In the genomic region with DNA sequence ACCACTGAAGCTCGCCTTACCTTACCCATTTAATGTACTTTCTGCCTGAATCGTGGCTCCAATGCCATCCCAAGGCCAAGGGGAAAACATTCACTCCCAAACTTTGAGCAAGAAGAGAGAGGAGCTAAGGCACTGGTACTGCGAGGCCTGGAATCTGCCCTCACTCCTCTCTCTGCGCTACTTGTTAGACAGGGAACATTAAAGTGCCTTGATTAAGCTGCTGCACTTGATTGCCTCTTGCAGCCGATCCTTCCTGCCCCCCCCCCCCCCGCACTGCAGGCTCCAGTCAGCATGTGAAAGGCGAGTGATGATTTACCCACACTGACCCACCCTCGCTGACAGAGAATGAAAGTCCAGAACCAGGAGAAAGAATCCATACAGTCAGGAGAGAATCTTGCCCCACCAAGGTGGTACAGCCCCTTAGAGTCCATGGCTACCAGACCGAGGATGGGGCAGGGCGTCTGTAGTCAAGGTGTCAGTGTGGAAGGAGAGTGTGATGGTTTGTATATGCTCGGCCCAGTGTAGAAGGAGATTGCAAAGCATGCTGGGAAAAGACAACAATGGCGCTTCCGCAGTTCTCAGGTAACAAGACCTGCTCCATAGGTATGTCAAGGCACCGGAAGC, we compare ENCODE assay signal across 28 mouse cellular contexts.
DNase-seq lines count a peak whose midpoint lies in the region; ATAC-seq and TF ChIP-seq lines count a peak whose summit lies in the region.
"Had no signal": no experiment of that assay in that cellular context is flagged by ENCODE, and none has a peak within 500 bp of the region (broad histone marks: within the 10 kb centered on the region; RNA-seq: fewer than 3 reads in every experiment).

No protein-coding gene starts in this region.

- H3K27ac ChIP-seq in kidney, embryonic 14.5 days (ENCODE audit: low read depth, low read length), result no peak overlapping the region
- no peak overlapping the region for H3K27ac ChIP-seq in kidney, postnatal 0 days
- no peak overlapping the region for H3K27ac ChIP-seq in stomach, embryonic 14.5 days (ENCODE audit: low read length)
- no peak overlapping the region for H3K27ac ChIP-seq in stomach, postnatal 0 days (replicated peaks)
- H3K27ac ChIP-seq: embryonic facial prominence, embryonic 12.5 days; embryonic facial prominence, embryonic 15.5 days; heart, adult 2 months; heart, embryonic 10.5 days; heart, embryonic 13.5 days; hindbrain, embryonic 12.5 days; hindbrain, embryonic 15.5 days had no signal

- peaks cover 2% of the 10 kb centered on the region; the same call in 1 of the 2 replicates for H3K4me1 ChIP-seq in kidney, embryonic 14.5 days (ENCODE audit: control insufficient read depth, insufficient read depth, low read length)
- H3K4me1 ChIP-seq in kidney, postnatal 0 days (replicated peaks; ENCODE audit: insufficient read depth, low read length), result no peaks in the 10 kb centered on the region; the same call in 1 of the 2 replicates
- H3K4me1 ChIP-seq in stomach, embryonic 14.5 days (ENCODE audit: control insufficient read depth, insufficient read depth, low read length), result no peaks in the 10 kb centered on the region
- no peaks in the 10 kb centered on the region for H3K4me1 ChIP-seq in stomach, postnatal 0 days (replicated peaks; ENCODE audit: control insufficient read depth, insufficient read depth)
- H3K4me1 ChIP-seq: embryonic facial prominence, embryonic 12.5 days; embryonic facial prominence, embryonic 15.5 days; heart, embryonic 13.5 days; hindbrain, embryonic 12.5 days; hindbrain, embryonic 15.5 days had no signal

- no peak for TF ChIP-seq EP300 in stomach, postnatal 0 days (optimal IDR thresholded peaks at IDR 0.05)

- H3K4me2 ChIP-seq in kidney, embryonic 14.5 days (replicated peaks; ENCODE audit: low read depth, low read length), result no peak overlapping the region
- no peak overlapping the region for H3K4me2 ChIP-seq in kidney, postnatal 0 days (ENCODE audit: low read length)
- no peak overlapping the region for H3K4me2 ChIP-seq in stomach, embryonic 14.5 days (replicated peaks; ENCODE audit: low read depth, low read length)
- no peak overlapping the region for H3K4me2 ChIP-seq in stomach, postnatal 0 days (replicated peaks; ENCODE audit: low read depth)
- H3K4me2 ChIP-seq: embryonic facial prominence, embryonic 12.5 days; embryonic facial prominence, embryonic 15.5 days; heart, embryonic 13.5 days; hindbrain, embryonic 12.5 days; hindbrain, embryonic 15.5 days had no signal

- no peaks in the 10 kb centered on the region for H3K36me3 ChIP-seq in kidney, embryonic 14.5 days (ENCODE audit: control insufficient read depth, insufficient read depth, low read length)
- H3K36me3 ChIP-seq in kidney, postnatal 0 days (ENCODE audit: insufficient read depth, low read length), result no peaks in the 10 kb centered on the region
- H3K36me3 ChIP-seq in stomach, embryonic 14.5 days (ENCODE audit: control insufficient read depth, insufficient read depth, low read length), result no peaks in the 10 kb centered on the region
- no peaks in the 10 kb centered on the region for H3K36me3 ChIP-seq in stomach, postnatal 0 days (ENCODE audit: control insufficient read depth, insufficient read depth, low read length)
- H3K36me3 ChIP-seq: embryonic facial prominence, embryonic 12.5 days; embryonic facial prominence, embryonic 15.5 days; G1E; heart, embryonic 10.5 days; heart, embryonic 13.5 days; hindbrain, embryonic 12.5 days; hindbrain, embryonic 15.5 days had no signal

- no peak overlapping the region for H3K4me3 ChIP-seq in kidney, embryonic 14.5 days (ENCODE audit: low read length)
- H3K4me3 ChIP-seq in kidney, postnatal 0 days (replicated peaks; ENCODE audit: low read depth, low read length), result no peak overlapping the region
- H3K4me3 ChIP-seq in stomach, embryonic 14.5 days (ENCODE audit: low read depth, low read length), result no peak overlapping the region
- H3K4me3 ChIP-seq in stomach, postnatal 0 days (ENCODE audit: low read depth, low read length), result no peak overlapping the region
- H3K4me3 ChIP-seq: embryonic facial prominence, embryonic 12.5 days; embryonic facial prominence, embryonic 15.5 days; heart, adult 2 months; heart, embryonic 10.5 days; heart, embryonic 13.5 days; hindbrain, embryonic 12.5 days; hindbrain, embryonic 15.5 days had no signal

- H3K27me3 ChIP-seq in kidney, embryonic 14.5 days (ENCODE audit: control insufficient read depth, insufficient read depth, low read length), result no peaks in the 10 kb centered on the region
- H3K27me3 ChIP-seq in kidney, postnatal 0 days (ENCODE audit: insufficient read depth, low read length), result no peaks in the 10 kb centered on the region
- H3K27me3 ChIP-seq in stomach, embryonic 14.5 days (ENCODE audit: control insufficient read depth, insufficient read depth, low read length), result no peaks in the 10 kb centered on the region
- H3K27me3 ChIP-seq in stomach, postnatal 0 days (ENCODE audit: control insufficient read depth, insufficient read depth, low read length), result no peaks in the 10 kb centered on the region
- H3K27me3 ChIP-seq: CH12.LX; embryonic facial prominence, embryonic 12.5 days; embryonic facial prominence, embryonic 15.5 days; heart, embryonic 13.5 days; hindbrain, embryonic 12.5 days; hindbrain, embryonic 15.5 days; Patski had no signal

- WGBS in kidney, embryonic 14.5 days, result 41% methylated on average over 14 of the region's 14 CpGs
- 43% methylated on average over 14 of the region's 14 CpGs for WGBS in kidney, postnatal 0 days
- WGBS in stomach, embryonic 14.5 days, result 74% methylated on average over 14 of the region's 14 CpGs
- WGBS in stomach, postnatal 0 days, result 75% methylated on average over 14 of the region's 14 CpGs

- no peaks in the 10 kb centered on the region for H3K9me3 ChIP-seq in kidney, embryonic 14.5 days (ENCODE audit: control insufficient read depth, low read length)
- H3K9me3 ChIP-seq in kidney, postnatal 0 days (replicated peaks; ENCODE audit: low read length), result no peaks in the 10 kb centered on the region
- H3K9me3 ChIP-seq in stomach, embryonic 14.5 days (ENCODE audit: control insufficient read depth, low read depth, low read length), result no peaks in the 10 kb centered on the region
- H3K9me3 ChIP-seq in stomach, postnatal 0 days (ENCODE audit: control insufficient read depth, low read length), result no peaks in the 10 kb centered on the region
- H3K9me3 ChIP-seq: embryonic facial prominence, embryonic 15.5 days; heart, embryonic 10.5 days; heart, embryonic 13.5 days; hindbrain, embryonic 12.5 days; hindbrain, embryonic 15.5 days had no signal

- ATAC-seq in kidney, embryonic 14.5 days (ENCODE audit: low FRiP score, low TSS enrichment), result peak; percentile 60; the same call in 1 of the 2 replicates
- ATAC-seq in kidney, postnatal 0 days (replicated peaks; ENCODE audit: low FRiP score, low read depth), result peak; percentile 62; the same call in 1 of the 2 replicates
- peak; percentile 56; the same call in 1 of the 2 replicates for ATAC-seq in stomach, embryonic 14.5 days (ENCODE audit: insufficient number of reproducible peaks, insufficient read depth, low FRiP score, low read depth)
- ATAC-seq in stomach, postnatal 0 days (ENCODE audit: low FRiP score, low TSS enrichment), result no peak
- ATAC-seq in frontal cortex, adult (ENCODE audit: low TSS enrichment), result no peak
- ATAC-seq: forebrain, embryonic 14.5 days; forebrain, postnatal 0 days; Patski had no signal

- no peak overlapping the region for H3K9ac ChIP-seq in kidney, embryonic 14.5 days (ENCODE audit: low read depth, low read length)
- H3K9ac ChIP-seq in kidney, postnatal 0 days (ENCODE audit: low read depth, low read length), result no peak overlapping the region
- no peak overlapping the region for H3K9ac ChIP-seq in stomach, embryonic 14.5 days (replicated peaks; ENCODE audit: low read depth, low read length)
- no peak overlapping the region for H3K9ac ChIP-seq in stomach, postnatal 0 days (ENCODE audit: low read length)
- H3K9ac ChIP-seq: embryonic facial prominence, embryonic 12.5 days; embryonic facial prominence, embryonic 15.5 days; forebrain, postnatal 0 days; heart, embryonic 13.5 days; hindbrain, embryonic 12.5 days; hindbrain, embryonic 15.5 days had no signal

- TF ChIP-seq CTCF in kidney, postnatal 0 days (IDR thresholded peaks at IDR 0.05; ENCODE audit: low read depth), result no peak
- no peak for TF ChIP-seq CTCF in stomach, postnatal 0 days (IDR thresholded peaks at IDR 0.05; ENCODE audit: low read depth)

- DNase-seq in kidney, postnatal 10 days, result no peak
- DNase-seq in kidney, postnatal 0 days (ENCODE audit: low spot score), result peak; percentile 63
- DNase-seq in kidney, postnatal 25 days, result no peak
- no peak for DNase-seq in stomach, postnatal 0 days (ENCODE audit: low spot score)
- DNase-seq: adrenal gland, adult 2 months; adrenal gland, postnatal 14 days; B cell, adult 2 months; cerebellum, adult 11 months; cerebellum, adult 2 months; cerebellum, adult 9-11 months; cerebellum, postnatal 25 days; forebrain, postnatal 0 days; gastrocnemius, postnatal 25 days; heart, adult 2 months; heart, postnatal 14 days had no signal

Comparison
In these comparisons a context has a peak if more than half of its experiments do, and no peak if none do; other contexts are left out.
1. ATAC-seq: peak in kidney, embryonic 14.5 days (single experiment), kidney, postnatal 0 days (single experiment) and stomach, embryonic 14.5 days (single experiment); none in stomach, postnatal 0 days (single experiment) and frontal cortex, adult (single experiment).